Mouse (Mus musculus) liver, embryonic 14.5 days (tissue): ENCODE results near the gene Hemk1. TPM values are rescaled to one million over a fixed set of nuclear protein-coding genes. Genes with fewer than 3 reads are reported as not detected.
A peak's percentile ranks its signal among the peaks of the same experiment; 100 is the strongest.

Experiments used
- ATAC-seq: fragments of 200-750 bp; cut with Nextera tagmentation; 2 replicates; pipeline ENCODE4 v1.8.0; 2017; ENCODE audit warnings: moderate number of reproducible peaks, mild to moderate bottlenecking, moderate library complexity; ENCODE audit not compliant: insufficient read depth
- DNase-seq, 3 experiments: peaks; one replicate each; pipeline ENCODE4 v3.0.0-alpha.2; 2012 to 2013; ENCODE audit warnings: low read depth in 3 of 3, low spot score in 3 of 3
- H3K27ac ChIP-seq: fragments of 300-500 bp; sonication (generic); 2 replicates; pipeline ENCODE4 v1.5.1; 2014; ENCODE audit warnings: moderate library complexity, mild to moderate bottlenecking, control low read depth, inconsistent platforms
- H3K27me3 ChIP-seq: fragments of 300-500 bp; sonication (generic); 2 replicates; pipeline ENCODE4 v1.6.1; 2014; ENCODE audit warnings: mild to moderate bottlenecking, low read length, moderate library complexity; ENCODE audit not compliant: control insufficient read depth, insufficient read depth
- H3K36me3 ChIP-seq: fragments of 300-500 bp; sonication (generic); replicated peaks from 2 replicates; pipeline ENCODE4 v1.6.1; 2014; ENCODE audit warnings: low read depth; ENCODE audit not compliant: control insufficient read depth, insufficient read depth
- H3K4me1 ChIP-seq, 2 experiments: fragments of 200-500 bp in 1 of 2; fragments of 300-500 bp in 1 of 2; sonication (generic) in 1 of 2; replicated peaks; 2 replicates each; pipeline ENCODE4 v1.6.1; 2012 to 2014; ENCODE audit warnings: antibody characterized with exemption in 1 of 2, inconsistent platforms in 1 of 2, low read length in 1 of 2; ENCODE audit not compliant: control insufficient read depth in 2 of 2, insufficient read depth in 2 of 2
- H3K4me2 ChIP-seq: fragments of 300-500 bp; sonication (generic); 2 replicates; pipeline ENCODE4 v1.6.1; 2014; ENCODE audit warnings: low read depth, mild to moderate bottlenecking, control low read depth, moderate library complexity
- H3K4me3 ChIP-seq, 2 experiments: fragments of 200-500 bp in 1 of 2; fragments of 300-500 bp in 1 of 2; sonication (generic) in 1 of 2; 2 replicates each; pipeline ENCODE4 v1.5.1; 2012 to 2014; ENCODE audit warnings: low read depth in 2 of 2, low read length in 2 of 2, mild to moderate bottlenecking in 2 of 2, control low read depth in 1 of 2, inconsistent platforms in 1 of 2, moderate library complexity in 1 of 2; ENCODE audit not compliant: insufficient read depth in 1 of 2
- H3K9ac ChIP-seq: fragments of 300-500 bp; sonication (generic); replicated peaks from 2 replicates; pipeline ENCODE4 v1.6.1; 2014; ENCODE audit warnings: mild to moderate bottlenecking, control low read depth, moderate library complexity
- H3K9me3 ChIP-seq: fragments of 300-500 bp; sonication (generic); 2 replicates; pipeline ENCODE4 v1.6.1; 2016; ENCODE audit warnings: low read length, mixed read lengths; ENCODE audit not compliant: control insufficient read depth
- CTCF ChIP-seq: IDR thresholded peaks from 2 replicates; pipeline ENCODE4 v1.5.1; 2016; ENCODE audit warnings: antibody characterized with exemption, low read depth, control low read depth
- EP300 ChIP-seq: IDR thresholded peaks from 2 replicates; pipeline ENCODE4 v1.6.1; 2016; ENCODE audit warnings: antibody characterized with exemption, low read depth
- WGBS: fragments of 180-500 bp; shearing (Covaris S2); extraction: QIAGEN DNeasy Blood & Tissue Kit; methylation state at CpG from one replicate; pipeline ENCODE4 v1.1.7; 2014; ENCODE audit not compliant: insufficient replicate concordance; 5-methylcytosine and 5-hydroxymethylcytosine counted together
- polyA plus RNA-seq, 2 experiments: library from polyadenylated mRNA; depleted of rRNA in 1 of 2; stranded (reverse) in 1 of 2; unstranded in 1 of 2; fragments of >200 nt; fragmentation: Nextera tagmentation in 1 of 2; extraction: Ambion mirVana in 1 of 2; gene quantifications; 2 replicates each; pipeline versions ENCODE4 v1.2.1 to v1.2.3; 2012 to 2014

Hemk1 gene
- polyA plus RNA-seq, 2 experiments = 2.2 to 3.3 TPM

DNA sequence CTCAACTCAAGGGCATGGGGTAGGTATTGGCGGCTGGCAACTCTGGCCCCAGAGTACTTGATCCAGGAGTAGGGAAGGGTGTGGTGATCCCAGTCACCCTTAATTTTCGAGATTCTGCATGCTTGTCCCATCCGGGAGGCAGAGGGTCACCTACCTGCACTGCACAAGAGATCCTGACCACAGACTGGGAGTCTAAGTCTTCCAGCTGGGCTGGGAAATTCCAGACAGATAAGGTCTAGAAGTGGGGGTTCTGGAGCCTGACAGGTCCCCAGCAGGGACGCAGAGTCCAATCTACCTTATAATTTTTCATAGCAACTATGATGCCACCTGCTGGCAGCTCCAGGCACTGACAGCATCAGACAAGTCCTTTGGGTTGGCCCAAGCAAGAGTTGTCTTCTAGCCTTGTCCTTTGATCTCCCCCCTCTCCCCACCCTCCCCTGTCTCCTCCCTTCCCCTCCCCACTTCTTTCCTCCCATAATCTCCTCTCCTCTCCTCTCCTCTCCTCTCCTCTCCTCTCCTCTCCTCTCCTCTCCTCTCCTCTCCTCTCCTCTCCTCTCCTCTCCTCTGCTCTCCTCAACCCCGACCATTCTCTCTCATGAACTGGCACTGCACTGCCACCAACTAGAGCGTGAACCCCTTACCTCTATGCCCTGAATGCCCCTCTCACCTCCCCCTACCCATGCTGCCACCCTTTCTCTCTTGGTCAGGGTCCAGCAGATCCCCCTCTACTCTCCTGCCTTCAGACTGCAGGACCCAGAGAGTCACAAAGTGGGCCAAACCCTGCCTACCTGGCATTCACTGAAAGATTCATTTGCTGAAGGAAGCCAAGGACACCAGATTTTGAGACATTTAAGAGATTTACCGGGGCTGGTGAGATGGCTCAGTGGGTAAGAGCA, 18.0 kb upstream of the Hemk1 start:
- H3K27ac ChIP-seq = no peak overlapping the region
- ATAC-seq (no peak), DNase-seq (peak in 2 of 3 experiments; percentile 35 to 64)
- WGBS = 43% methylated on average over 7 of the region's 7 CpGs
- H3K9ac ChIP-seq = no peak overlapping the region
- H3K4me1 ChIP-seq = no peaks in the 10 kb centered on the region
- H3K27me3 ChIP-seq = no peaks in the 10 kb centered on the region
- no peak overlapping the region for H3K4me2 ChIP-seq
- no peaks in the 10 kb centered on the region for H3K9me3 ChIP-seq
- H3K4me3 ChIP-seq = no peak overlapping the region
- no peak for TF ChIP-seq EP300
- peak; percentile 76 for TF ChIP-seq CTCF
- no peaks in the 10 kb centered on the region for H3K36me3 ChIP-seq

DNA sequence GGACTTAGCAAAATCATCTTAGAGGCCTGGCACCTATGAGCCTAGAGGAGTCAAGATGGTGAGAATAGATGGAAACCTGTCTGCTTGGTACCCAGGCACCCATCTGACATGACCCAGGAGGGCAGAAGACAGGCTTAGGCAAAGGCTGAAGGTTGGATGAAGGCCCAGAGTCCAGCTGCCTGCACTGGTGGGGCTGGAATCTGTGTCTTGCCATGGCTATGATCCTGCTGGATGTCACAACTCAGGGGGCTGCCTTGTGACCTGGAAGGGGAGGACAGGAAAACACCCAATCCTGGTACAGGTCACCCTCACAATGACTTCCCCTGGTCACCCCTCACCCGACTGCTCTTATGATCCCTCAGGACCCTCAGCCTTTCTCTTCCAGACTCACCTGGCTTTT, 16.7 kb upstream of the Hemk1 start:
- no peaks in the 10 kb centered on the region for H3K9me3 ChIP-seq
- no peaks in the 10 kb centered on the region for H3K4me1 ChIP-seq
- no peak overlapping the region for H3K4me2 ChIP-seq
- no peak overlapping the region for H3K9ac ChIP-seq
- no peak overlapping the region for H3K4me3 ChIP-seq
- no peak for DNase-seq
- no peak overlapping the region for H3K27ac ChIP-seq
- H3K36me3 ChIP-seq = no peaks in the 10 kb centered on the region
- TF ChIP-seq CTCF = no peak
- TF ChIP-seq EP300 = no peak
- no peak for ATAC-seq
- no peaks in the 10 kb centered on the region for H3K27me3 ChIP-seq
- WGBS = 50% methylated on average over 1 of the region's 1 CpGs

DNA sequence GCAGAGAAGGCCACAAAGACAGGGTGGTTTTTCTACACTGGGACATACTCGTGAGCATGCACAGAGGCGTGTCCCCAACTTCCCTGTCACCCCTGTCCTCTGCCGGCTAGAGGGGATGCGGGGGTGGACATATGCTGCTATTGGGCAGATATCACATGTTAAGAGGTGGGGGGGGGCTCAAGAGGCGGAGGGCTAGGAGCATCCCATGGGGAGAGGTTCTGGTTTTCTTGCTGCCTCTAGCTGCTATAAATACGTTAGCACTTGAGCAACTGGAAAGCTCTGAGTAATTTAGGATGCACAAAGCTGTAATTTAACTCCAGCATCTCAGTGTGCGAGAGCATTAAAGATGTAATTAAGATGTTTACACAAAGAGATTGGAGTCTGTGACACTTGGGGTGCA, 11.2 kb upstream of the Hemk1 start:
- Histone ChIP-seq H3K4me1 (no peaks in the 10 kb centered on the region), H3K27ac (no peak overlapping the region), H3K4me3 (no peak overlapping the region), H3K9me3 (no peaks in the 10 kb centered on the region), H3K27me3 (no peaks in the 10 kb centered on the region; the same call in 1 of the 2 replicates), H3K9ac (no peak overlapping the region), H3K36me3 (no peaks in the 10 kb centered on the region), H3K4me2 (no peak overlapping the region)
- TF ChIP-seq CTCF = no peak
- TF ChIP-seq EP300 = no peak
- WGBS = 43% methylated on average over 7 of the region's 7 CpGs
- DNase-seq (no peak), ATAC-seq (no peak)

DNA sequence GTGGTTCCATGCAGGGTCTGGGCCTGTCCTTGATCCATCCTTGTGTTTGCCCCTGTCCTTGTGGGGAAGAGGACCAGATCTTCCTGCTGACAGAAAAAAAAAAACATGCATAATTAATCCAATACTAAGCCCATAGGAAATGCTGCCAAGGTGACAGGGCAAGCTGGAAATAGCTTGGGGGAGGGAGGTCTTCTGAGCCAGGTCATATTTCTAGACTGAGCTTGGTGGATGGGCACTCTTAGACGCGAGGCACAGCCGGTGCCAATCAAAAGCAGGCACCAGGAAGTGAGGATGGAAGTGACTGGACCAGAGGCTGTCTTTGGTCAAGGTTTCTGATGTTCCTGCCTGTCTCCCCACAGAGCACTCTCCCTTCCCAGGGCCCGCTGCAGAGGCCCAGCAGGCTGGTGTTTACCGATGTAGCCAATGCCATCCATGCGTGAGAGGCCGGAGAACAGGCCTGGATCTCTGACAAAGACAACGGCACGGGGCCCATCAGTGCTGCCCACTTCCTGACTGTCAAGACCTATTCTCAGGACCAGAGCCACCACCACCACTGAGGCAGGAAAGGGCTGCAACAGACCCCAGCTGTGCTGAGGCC, 9.5 kb upstream of the Hemk1 start:
- TF ChIP-seq CTCF = no peak
- ATAC-seq (no peak), DNase-seq (no peak)
- Histone ChIP-seq H3K27me3 (no peaks in the 10 kb centered on the region; the same call in 1 of the 2 replicates), H3K4me1 (no peaks in the 10 kb centered on the region), H3K4me2 (no peak overlapping the region), H3K9me3 (no peaks in the 10 kb centered on the region), H3K36me3 (no peaks in the 10 kb centered on the region), H3K4me3 (no peak overlapping the region), H3K9ac (no peak overlapping the region), H3K27ac (no peak overlapping the region)
- WGBS = 43% methylated on average over 9 of the region's 9 CpGs

DNA sequence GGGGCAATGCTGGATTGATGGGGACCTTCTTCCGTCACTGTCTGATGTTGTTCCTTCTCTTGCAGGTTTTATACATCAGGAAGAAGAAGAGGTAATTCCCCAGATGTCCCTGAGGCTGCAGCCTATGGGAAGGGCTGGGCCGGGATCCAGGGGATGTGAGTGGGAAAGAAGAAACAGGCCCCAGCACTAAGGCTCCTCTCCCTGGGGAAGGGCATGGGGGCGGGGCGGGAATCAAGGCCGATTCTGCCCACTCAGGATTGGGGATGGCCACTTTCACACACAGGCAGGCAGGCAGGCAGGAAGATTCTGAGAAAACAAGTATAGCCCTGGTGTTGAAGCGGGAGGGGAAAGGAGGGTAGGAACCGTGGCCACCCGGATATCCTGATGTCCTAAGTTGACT, 7.9 kb upstream of the Hemk1 start:
- Histone ChIP-seq H3K4me3 (no peak overlapping the region), H3K27me3 (peaks cover 5% of the 10 kb centered on the region), H3K27ac (no peak overlapping the region), H3K36me3 (no peaks in the 10 kb centered on the region), H3K9me3 (no peaks in the 10 kb centered on the region), H3K4me2 (no peak overlapping the region), H3K9ac (no peak overlapping the region), H3K4me1 (no peaks in the 10 kb centered on the region)
- no peak for TF ChIP-seq EP300
- TF ChIP-seq CTCF = no peak
- no peak for DNase-seq
- WGBS = 77% methylated on average over 8 of the region's 8 CpGs
- ATAC-seq = no peak
